Mouse (Mus musculus) intestine, embryonic 16.5 days (tissue): ENCODE results near the gene Gm10638. TPM values are rescaled to one million over a fixed set of nuclear protein-coding genes. Genes with fewer than 3 reads are reported as not detected.

Source experiments
- ATAC-seq: fragments of 200-750 bp; cut with Nextera tagmentation; 2 replicates; pipeline ENCODE4 v1.8.0; 2017; ENCODE audit warnings: moderate TSS enrichment, moderate library complexity
- H3K27ac ChIP-seq: fragments of 300-500 bp; sonication (generic); 2 replicates; pipeline ENCODE4 v1.5.1; 2014; ENCODE audit warnings: mild to moderate bottlenecking, low read length
- H3K27me3 ChIP-seq: fragments of 300-500 bp; sonication (generic); replicated peaks from 2 replicates; pipeline ENCODE4 v1.6.1; 2014; ENCODE audit warnings: low read length, control low read depth, mixed read lengths; ENCODE audit not compliant: control insufficient read depth, insufficient read depth
- H3K36me3 ChIP-seq: fragments of 300-500 bp; sonication (generic); 2 replicates; pipeline ENCODE4 v1.6.1; 2014; ENCODE audit warnings: low read length, control low read depth; ENCODE audit not compliant: control insufficient read depth, insufficient read depth
- H3K4me1 ChIP-seq: fragments of 300-500 bp; sonication (generic); 2 replicates; pipeline ENCODE4 v1.6.1; 2014; ENCODE audit warnings: low read length, control low read depth, mixed read lengths; ENCODE audit not compliant: control insufficient read depth, insufficient read depth
- H3K4me2 ChIP-seq: fragments of 300-500 bp; sonication (generic); 2 replicates; pipeline ENCODE4 v1.6.1; 2014; ENCODE audit warnings: low read depth, low read length, control low read depth
- H3K4me3 ChIP-seq: fragments of 300-500 bp; sonication (generic); 2 replicates; pipeline ENCODE4 v1.5.1; 2014; ENCODE audit warnings: mild to moderate bottlenecking, low read length
- H3K9ac ChIP-seq: fragments of 300-500 bp; sonication (generic); 2 replicates; pipeline ENCODE4 v1.6.1; 2014; ENCODE audit warnings: low read depth, low read length
- H3K9me3 ChIP-seq: fragments of 300-500 bp; sonication (generic); 2 replicates; pipeline ENCODE4 v1.6.1; 2016; ENCODE audit warnings: low read length, control low read depth; ENCODE audit not compliant: control insufficient read depth
- WGBS: fragments of 180-500 bp; shearing (Covaris S2); extraction: QIAGEN DNeasy Blood & Tissue Kit; methylation state at CpG from one replicate; pipeline ENCODE4 v1.1.7; 2014; 5-methylcytosine and 5-hydroxymethylcytosine counted together
- polyA plus RNA-seq: library from polyadenylated mRNA; unstranded; fragments of >200 nt; fragmentation: Nextera tagmentation; extraction: Ambion mirVana; gene quantifications from 2 replicates; pipeline ENCODE4 v1.2.1, GENCODE M21; 2015

Gene Gm10638
- polyA plus RNA-seq, 1 experiment from 2014 or later: 0.91 TPM

- WGBS: 74% methylated on average over 4 of the region's 4 CpGs
- no peak overlapping the region for H3K4me2 ChIP-seq
Measured at GRCm38 (mm10) chr8:86734171-86734570, 11.3 kb upstream of the Gm10638 start.

GRCm38 (mm10) chr8:86734954-86735353, 10.5 kb upstream of the Gm10638 start:
- Histone ChIP-seq H3K9me3 (no peaks in the 10 kb centered on the region), H3K4me1 (peaks cover 13% of the 10 kb centered on the region), H3K9ac (no peak overlapping the region), H3K36me3 (no peaks in the 10 kb centered on the region), H3K27ac (no peak overlapping the region), H3K27me3 (no peaks in the 10 kb centered on the region), H3K4me2 (no peak overlapping the region), H3K4me3 (no peak overlapping the region)
- ATAC-seq: no peak
- 76% methylated on average over 1 of the region's 1 CpGs for WGBS

More at GRCm38 (mm10) chr8:86734171-86734570, 11.3 kb upstream of the Gm10638 start:
- Histone ChIP-seq H3K9me3 (no peaks in the 10 kb centered on the region), H3K4me3 (no peak overlapping the region), H3K9ac (no peak overlapping the region), H3K27me3 (no peaks in the 10 kb centered on the region), H3K27ac (no peak overlapping the region), H3K36me3 (no peaks in the 10 kb centered on the region), H3K4me1 (peaks cover 13% of the 10 kb centered on the region)
- no peak for ATAC-seq

GRCm38 (mm10) chr8:86735446-86736111, 9.9 kb upstream of the Gm10638 start:
- 43% methylated on average over 3 of the region's 3 CpGs for WGBS

GRCm38 (mm10) chr8:86740899-86741298, 4.6 kb upstream of the Gm10638 start:
- no peaks in the 10 kb centered on the region for H3K27me3 ChIP-seq
- H3K4me2 ChIP-seq: no peak overlapping the region
- no peaks in the 10 kb centered on the region for H3K9me3 ChIP-seq
- H3K27ac ChIP-seq: no peak overlapping the region
- peaks cover 13% of the 10 kb centered on the region; the same call in 1 of the 2 replicates for H3K4me1 ChIP-seq
- ATAC-seq: no peak
- no peaks in the 10 kb centered on the region for H3K36me3 ChIP-seq
- no peak overlapping the region for H3K4me3 ChIP-seq
- no peak overlapping the region for H3K9ac ChIP-seq

More at GRCm38 (mm10) chr8:86735446-86736111, 9.9 kb upstream of the Gm10638 start:
- no peak overlapping the region for H3K9ac ChIP-seq
- no peaks in the 10 kb centered on the region for H3K36me3 ChIP-seq
- H3K4me1 ChIP-seq: peaks cover 9% of the 10 kb centered on the region
- H3K4me3 ChIP-seq: no peak overlapping the region
- ATAC-seq: no peak; the same call in 1 of the 2 replicates
- H3K27ac ChIP-seq: no peak overlapping the region
- H3K27me3 ChIP-seq: no peaks in the 10 kb centered on the region
- H3K4me2 ChIP-seq: no peak overlapping the region
- no peaks in the 10 kb centered on the region for H3K9me3 ChIP-seq

GRCm38 (mm10) chr8:86741627-86742026, 3.9 kb upstream of the Gm10638 start:
- no peak for ATAC-seq
- no peak overlapping the region for H3K27ac ChIP-seq
- no peak overlapping the region for H3K4me3 ChIP-seq
- H3K27me3 ChIP-seq: no peaks in the 10 kb centered on the region
- no peaks in the 10 kb centered on the region for H3K36me3 ChIP-seq
- no peak overlapping the region for H3K9ac ChIP-seq
- H3K4me1 ChIP-seq: peaks cover 14% of the 10 kb centered on the region
- H3K4me2 ChIP-seq: no peak overlapping the region
- H3K9me3 ChIP-seq: no peaks in the 10 kb centered on the region

GRCm38 (mm10) chr8:86742605-86743345, 2.7 kb upstream of the Gm10638 start:
- Histone ChIP-seq H3K9me3 (no peaks in the 10 kb centered on the region), H3K36me3 (no peaks in the 10 kb centered on the region), H3K4me1 (peaks cover 18% of the 10 kb centered on the region), H3K4me2 (no peak overlapping the region), H3K4me3 (no peak overlapping the region), H3K9ac (no peak overlapping the region), H3K27me3 (no peaks in the 10 kb centered on the region), H3K27ac (no peak overlapping the region)
- WGBS: 84% methylated on average over 7 of the region's 7 CpGs
- no peak for ATAC-seq

GRCm38 (mm10) chr8:86744313-86745220, 932 bp upstream of the Gm10638 start:
- peak overlapping the region; percentile 99 for H3K9ac ChIP-seq
- 10% methylated on average over 18 of the region's 18 CpGs for WGBS
- ATAC-seq: peak; percentile 0; the same call in 1 of the 2 replicates

GRCm38 (mm10) chr8:86745935-86746441, 489 bp downstream of the Gm10638 start:
- Histone ChIP-seq H3K9ac (peak overlapping the region; percentile 99), H3K36me3 (no peaks in the 10 kb centered on the region), H3K4me1 (peaks cover 18% of the 10 kb centered on the region), H3K9me3 (no peaks in the 10 kb centered on the region), H3K27me3 (no peaks in the 10 kb centered on the region), H3K27ac (peak overlapping the region; percentile 97), H3K4me2 (peak overlapping the region; percentile 67), H3K4me3 (peak overlapping the region; percentile 87)
- peak; percentile 90 for ATAC-seq
- WGBS: under 1% methylated on average over 51 of the region's 70 CpGs

More at GRCm38 (mm10) chr8:86744313-86745220, 932 bp upstream of the Gm10638 start:
- H3K27ac ChIP-seq: peak overlapping the region; percentile 97
- no peaks in the 10 kb centered on the region for H3K9me3 ChIP-seq
- peaks cover 18% of the 10 kb centered on the region for H3K4me1 ChIP-seq
- H3K4me2 ChIP-seq: peak overlapping the region; percentile 72
- H3K4me3 ChIP-seq: peak overlapping the region; percentile 87
- H3K27me3 ChIP-seq: no peaks in the 10 kb centered on the region
- H3K36me3 ChIP-seq: no peaks in the 10 kb centered on the region

- Histone ChIP-seq H3K4me3 (peak overlapping the region; percentile 87), H3K27ac (peak overlapping the region; percentile 65; the same call in 1 of the 2 replicates), H3K4me2 (peak overlapping the region; percentile 67), H3K9ac (peak overlapping the region; percentile 99), H3K9me3 (no peaks in the 10 kb centered on the region), H3K27me3 (no peaks in the 10 kb centered on the region), H3K4me1 (peaks cover 18% of the 10 kb centered on the region), H3K36me3 (no peaks in the 10 kb centered on the region)
- 4% methylated on average over 11 of the region's 11 CpGs for WGBS
- peak; percentile 15; the same call in 1 of the 2 replicates for ATAC-seq
Measured at GRCm38 (mm10) chr8:86746511-86746910, 1.0 kb downstream of the Gm10638 start.
